16 mouse cellular contexts compared by ENCODE assay signal in the genomic region with DNA sequence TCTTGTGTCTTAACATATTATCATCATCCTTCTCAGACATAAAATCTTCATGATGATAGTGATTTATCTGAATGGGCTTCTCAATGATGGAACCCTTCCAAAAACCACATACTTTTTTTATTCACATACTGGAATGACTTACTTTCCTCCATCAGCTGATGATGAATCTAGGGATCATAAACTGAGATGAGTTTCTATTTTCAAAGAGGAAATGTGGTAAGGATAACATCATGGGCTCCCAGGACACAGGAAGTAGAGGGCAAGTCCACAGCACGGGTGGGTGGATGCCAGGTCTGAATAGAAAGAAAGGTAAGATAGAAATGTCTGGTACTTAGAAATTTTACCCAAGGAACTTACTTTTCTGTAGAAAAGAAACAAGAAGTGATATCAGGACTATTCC. TPM values are rescaled to one million over a fixed set of nuclear protein-coding genes. Genes with fewer than 3 reads are reported as not detected.
DNase-seq lines count a peak whose midpoint lies in the region; ATAC-seq lines count a peak whose summit lies in the region.
"Had no signal": no experiment of that assay in that cellular context is flagged by ENCODE, and none has a peak within 500 bp of the region (broad histone marks: within the 10 kb centered on the region; RNA-seq: fewer than 3 reads in every experiment).

No protein-coding gene starts in this region.

- no peaks in the 10 kb centered on the region for H3K36me3 ChIP-seq in heart, embryonic 14.5 days (ENCODE audit: control insufficient read depth, insufficient read depth, low read length)
- H3K36me3 ChIP-seq in forebrain, embryonic 16.5 days (ENCODE audit: control insufficient read depth, insufficient read depth): no peaks in the 10 kb centered on the region
- H3K36me3 ChIP-seq: embryonic facial prominence, embryonic 12.5 days; forebrain, embryonic 15.5 days; hindbrain, embryonic 15.5 days had no signal

- WGBS in heart, embryonic 14.5 days: 28% methylated on average over 1 of the region's 1 CpGs
- WGBS in forebrain, embryonic 16.5 days: 70% methylated on average over 1 of the region's 1 CpGs

- H3K9me3 ChIP-seq in heart, embryonic 14.5 days (ENCODE audit: control insufficient read depth, low read length): no peaks in the 10 kb centered on the region
- H3K9me3 ChIP-seq in forebrain, embryonic 16.5 days (ENCODE audit: control insufficient read depth, low read length): no peaks in the 10 kb centered on the region
- H3K9me3 ChIP-seq: embryonic facial prominence, embryonic 12.5 days; forebrain, embryonic 15.5 days; hindbrain, embryonic 15.5 days had no signal

- peaks cover 0 to 7% of the 10 kb centered on the region in 2 experiments; a peak in 1 of 4 replicates for H3K4me1 ChIP-seq in heart, embryonic 14.5 days (ENCODE audit: control insufficient read depth in 2 of 2, insufficient read depth in 2 of 2, low read length in 2 of 2)
- H3K4me1 ChIP-seq in forebrain, embryonic 16.5 days (replicated peaks; ENCODE audit: control insufficient read depth, insufficient read depth, low read length): 0 out of 2 replicates have a peak, but pooled peaks cover 3% of the 10 kb centered on the region
- H3K4me1 ChIP-seq: embryonic facial prominence, embryonic 12.5 days; hindbrain, embryonic 15.5 days had no signal

- H3K4me3 ChIP-seq in heart, embryonic 14.5 days (ENCODE audit: control insufficient read depth in 1 of 2, insufficient read depth in 1 of 2, low read depth in 1 of 2, low read length in 2 of 2): no peak overlapping the region
- no peak overlapping the region for H3K4me3 ChIP-seq in forebrain, embryonic 16.5 days (replicated peaks; ENCODE audit: low read length)
- H3K4me3 ChIP-seq: embryonic facial prominence, embryonic 12.5 days; forebrain, embryonic 15.5 days; hindbrain, embryonic 15.5 days had no signal

- no peak for DNase-seq in heart, postnatal 14 days
- peak; percentile 6 for DNase-seq in lung, postnatal 36 days
- no peak for DNase-seq in lung, postnatal 25 days (ENCODE audit: low spot score)
- DNase-seq in cerebellum, postnatal 10 days: no peak
- DNase-seq: adrenal gland, postnatal 10 days; cerebellum, adult 11 months; cerebellum, adult 8-10 months; cerebellum, postnatal 25 days; gastrocnemius, postnatal 10 days had no signal

- H3K27ac ChIP-seq in heart, embryonic 14.5 days (replicated peaks in 1 of 2; ENCODE audit: control insufficient read depth in 1 of 2, insufficient read depth in 1 of 2, low read depth in 2 of 2, low read length in 2 of 2): 0 out of 4 replicates have a peak overlapping the region, but pooled peaks of 1 of the 2 experiments have one; percentile 2
- no peak overlapping the region for H3K27ac ChIP-seq in forebrain, embryonic 16.5 days (ENCODE audit: low read length)
- H3K27ac ChIP-seq: embryonic facial prominence, embryonic 12.5 days; forebrain, embryonic 15.5 days; hindbrain, embryonic 15.5 days had no signal

- intact Hi-C loops in heart, postnatal 14 days (cut with DNase I): no loop called here

- no peaks in the 10 kb centered on the region for H3K27me3 ChIP-seq in heart, embryonic 14.5 days (ENCODE audit: control insufficient read depth, insufficient read depth, low read length)
- H3K27me3 ChIP-seq in forebrain, embryonic 16.5 days (replicated peaks; ENCODE audit: control insufficient read depth, insufficient read depth, low read length): no peaks in the 10 kb centered on the region
- H3K27me3 ChIP-seq: embryonic facial prominence, embryonic 12.5 days; forebrain, embryonic 15.5 days; hindbrain, embryonic 15.5 days had no signal

- no peak for ATAC-seq in heart, embryonic 14.5 days (ENCODE audit: insufficient number of reproducible peaks, insufficient read depth, low FRiP score, low read depth)
- ATAC-seq in megakaryocyte, adult 5-6 weeks (ENCODE audit: poor library complexity, severe bottlenecking): peak; percentile 35; the same call in 1 of the 2 replicates
- ATAC-seq in forebrain, embryonic 16.5 days: no peak
- ATAC-seq: forebrain, embryonic 15.5 days; intestine, embryonic 16.5 days had no signal

- no peak overlapping the region for H3K9ac ChIP-seq in heart, embryonic 14.5 days (ENCODE audit: low read length)
- H3K9ac ChIP-seq in forebrain, embryonic 16.5 days (replicated peaks; ENCODE audit: low read depth, low read length): no peak overlapping the region
- H3K9ac ChIP-seq: embryonic facial prominence, embryonic 12.5 days; forebrain, embryonic 15.5 days; hindbrain, embryonic 15.5 days had no signal

- H3K4me2 ChIP-seq in heart, embryonic 14.5 days (ENCODE audit: low read length): peak overlapping the region; percentile 32; the same call in 1 of the 2 replicates
- no peak overlapping the region for H3K4me2 ChIP-seq in forebrain, embryonic 16.5 days (ENCODE audit: low read length)
- H3K4me2 ChIP-seq: embryonic facial prominence, embryonic 12.5 days; forebrain, embryonic 15.5 days; hindbrain, embryonic 15.5 days had no signal

RNA-seq across cellular contexts. Expression of gene Dach1, which starts 56.5 kb away (rescaled TPM):
- polyA plus RNA-seq in heart, embryonic 14.5 days (2014; fragmentation: Nextera tagmentation; extraction: Ambion mirVana): 2.7 and 4.0 TPM in 2 replicates
- total RNA-seq in heart, postnatal 14 days (2021): 10 to 100 TPM; 13.4 to 14.3 TPM
- total RNA-seq in megakaryocyte, adult 5-6 weeks (2015): 7.2 and 8.1 TPM in 2 replicates
- 4.1 and 8.0 TPM in 2 replicates for total RNA-seq in megakaryocyte, adult 5-6 weeks (2017)
- polyA plus RNA-seq in forebrain, embryonic 16.5 days (2015; fragmentation: Nextera tagmentation; extraction: Ambion mirVana): 7.4 and 8.6 TPM in 2 replicates
